Mouse (Mus musculus) E14TG2a.4 (cell line): ENCODE results near the gene Dock4.

Source experiments
- CTCF ChIP-seq: conservative IDR thresholded peaks from 2 replicates; pipeline ENCODE4 v1.5.1; 2014; ENCODE audit warnings: low read length
- POU5F1 ChIP-seq: IDR thresholded peaks from 2 replicates; pipeline ENCODE4 v1.6.1; 2014; ENCODE audit warnings: low read length, borderline replicate concordance

- no peak for TF ChIP-seq CTCF
- no peak for TF ChIP-seq POU5F1
Measured at GRCm38 (mm10) chr12:40888261-40888791, 442.6 kb downstream of the Dock4 start.
